Mouse (Mus musculus): Measurements from ENCODE around the gene Zfr2.

- TF ChIP-seq FOSL1 (IDR thresholded peaks at IDR 0.05; ENCODE audit: insufficient read depth, low read length, poor library complexity, severe bottlenecking) (no peak), CTCF (IDR thresholded peaks at IDR 0.05; ENCODE audit: control insufficient read depth, insufficient read depth, insufficient read length) (no peak), MAX (IDR thresholded peaks at IDR 0.05) (no peak), MYOG (IDR thresholded peaks at IDR 0.05; ENCODE audit: control insufficient read depth, extremely low read depth, insufficient read length) (no peak), USF1 (IDR thresholded peaks at IDR 0.05; ENCODE audit: low read depth) (no peak)
These were observed 28.1 kb downstream of the Zfr2 start for GRCm38 (mm10) chr10:81261025-81261424.
